Mouse (Mus musculus) midbrain, embryonic 16.5 days (tissue): Measurements from ENCODE around the gene Jak1. TPM values are rescaled to one million over a fixed set of nuclear protein-coding genes. Genes with fewer than 3 reads are reported as not detected.
A peak's percentile ranks its signal among the peaks of the same experiment; 100 is the strongest.
"Not testable (repeated sequence)": the region's sequence is repeated elsewhere in the genome, so short reads cannot be mapped to it uniquely, and the experiment has no call there.

Source experiments
- ATAC-seq: fragments of 200-750 bp; cut with Nextera tagmentation; 2 replicates; pipeline ENCODE4 v1.8.0; 2017; ENCODE audit warnings: moderate TSS enrichment
- H3K27ac ChIP-seq: fragments of 300-500 bp; sonication (generic); 2 replicates; pipeline ENCODE4 v1.5.1; 2014; ENCODE audit warnings: mild to moderate bottlenecking, low read length, mixed read lengths
- H3K27me3 ChIP-seq: fragments of 300-500 bp; sonication (generic); 2 replicates; pipeline ENCODE4 v1.6.1; 2014; ENCODE audit warnings: low read depth, low read length, mixed read lengths; ENCODE audit not compliant: control insufficient read depth, insufficient read depth
- H3K36me3 ChIP-seq: fragments of 300-500 bp; sonication (generic); 2 replicates; pipeline ENCODE4 v1.6.1; 2014; ENCODE audit warnings: mild to moderate bottlenecking, low read length, moderate library complexity, mixed read lengths; ENCODE audit not compliant: control insufficient read depth, insufficient read depth
- H3K4me1 ChIP-seq: fragments of 300-500 bp; sonication (generic); 2 replicates; pipeline ENCODE4 v1.6.1; 2014; ENCODE audit warnings: mild to moderate bottlenecking, low read length, mixed read lengths; ENCODE audit not compliant: control insufficient read depth, insufficient read depth
- H3K4me2 ChIP-seq: fragments of 300-500 bp; sonication (generic); 2 replicates; pipeline ENCODE4 v1.6.1; 2014; ENCODE audit warnings: mild to moderate bottlenecking, low read length, mixed read lengths
- H3K4me3 ChIP-seq: fragments of 300-500 bp; sonication (generic); 2 replicates; pipeline ENCODE4 v1.5.1; 2014; ENCODE audit warnings: low read depth, mild to moderate bottlenecking, low read length, moderate library complexity, mixed read lengths
- H3K9ac ChIP-seq: fragments of 300-500 bp; sonication (generic); 2 replicates; pipeline ENCODE4 v1.6.1; 2014; ENCODE audit warnings: low read depth, low read length, mixed read lengths
- H3K9me3 ChIP-seq: fragments of 300-500 bp; sonication (generic); replicated peaks from 2 replicates; pipeline ENCODE4 v1.6.1; 2014; ENCODE audit warnings: mild to moderate bottlenecking, low read length, mixed read lengths; ENCODE audit not compliant: control insufficient read depth, poor library complexity, severe bottlenecking
- WGBS: fragments of 180-500 bp; shearing (Covaris S2); extraction: QIAGEN DNeasy Blood & Tissue Kit; methylation state at CpG from one replicate; pipeline ENCODE4 v1.1.7; 2014; 5-methylcytosine and 5-hydroxymethylcytosine counted together
- polyA plus RNA-seq: library from polyadenylated mRNA; unstranded; fragments of >200 nt; fragmentation: Nextera tagmentation; extraction: Ambion mirVana; gene quantifications from 2 replicates; pipeline ENCODE4 v1.2.1, GENCODE M21; 2015

Jak1 gene
- polyA plus RNA-seq, 1 experiment from 2014 or later: 85.3 TPM

DNA sequence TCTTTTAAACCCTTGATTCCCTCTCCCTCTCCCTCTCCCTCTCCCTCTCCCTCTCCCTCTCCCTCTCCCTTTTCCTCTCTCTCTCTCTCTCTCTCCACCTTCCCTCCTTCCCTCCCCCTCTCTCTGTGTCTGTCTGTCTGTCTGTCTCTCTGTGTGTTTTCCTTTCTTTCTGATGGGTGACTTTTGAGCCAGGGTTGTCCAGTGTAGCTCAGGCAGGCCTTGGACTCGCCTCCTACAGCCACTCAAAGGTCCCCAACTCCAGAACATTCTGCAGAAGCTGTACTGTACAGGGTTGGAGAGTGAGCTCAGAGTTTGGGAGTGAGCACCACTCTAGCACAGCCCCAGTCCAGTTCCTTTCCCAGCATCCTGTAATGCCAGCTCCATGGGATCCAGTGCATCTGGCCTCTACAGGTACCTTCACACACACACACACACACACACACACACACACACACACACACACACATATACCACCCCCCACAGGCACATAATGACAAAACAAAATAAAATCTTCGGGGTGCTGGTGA lies 20.9 kb upstream of the Jak1 start:
- 72% methylated on average over 2 of the region's 2 CpGs for WGBS
- H3K4me3 ChIP-seq: no peak overlapping the region
- H3K27me3 ChIP-seq: peaks cover 3% of the 10 kb centered on the region
- ATAC-seq: no peak
- no peak overlapping the region for H3K4me2 ChIP-seq
- no peaks in the 10 kb centered on the region for H3K9me3 ChIP-seq
- 0 out of 2 replicates have a peak, but pooled peaks cover 4% of the 10 kb centered on the region for H3K4me1 ChIP-seq
- H3K36me3 ChIP-seq: no peaks in the 10 kb centered on the region
- no peak overlapping the region for H3K9ac ChIP-seq
- no peak overlapping the region for H3K27ac ChIP-seq

- Histone ChIP-seq H3K9me3 (no peaks in the 10 kb centered on the region), H3K9ac (no peak overlapping the region), H3K4me2 (no peak overlapping the region), H3K4me1 (0 out of 2 replicates have a peak, but pooled peaks cover 4% of the 10 kb centered on the region), H3K27me3 (no peaks in the 10 kb centered on the region; the same call in 1 of the 2 replicates), H3K36me3 (no peaks in the 10 kb centered on the region), H3K4me3 (no peak overlapping the region), H3K27ac (no peak overlapping the region)
- ATAC-seq: no peak
- 71% methylated on average over 4 of the region's 4 CpGs for WGBS
Measured at GRCm38 (mm10) chr4:101283938-101284337, 18.9 kb upstream of the Jak1 start.

- Histone ChIP-seq H3K4me1 (no peaks in the 10 kb centered on the region), H3K4me3 (no peak overlapping the region), H3K27me3 (no peaks in the 10 kb centered on the region), H3K9me3 (no peaks in the 10 kb centered on the region), H3K36me3 (no peaks in the 10 kb centered on the region), H3K9ac (no peak overlapping the region), H3K27ac (no peak overlapping the region), H3K4me2 (no peak overlapping the region)
- 84% methylated on average over 1 of the region's 1 CpGs for WGBS
- no peak for ATAC-seq
Measured at GRCm38 (mm10) chr4:101282237-101282636, 17.2 kb upstream of the Jak1 start.

GRCm38 (mm10) chr4:101280119-101280518 lies 15.0 kb upstream of the Jak1 start:
- H3K9me3 ChIP-seq: no peaks in the 10 kb centered on the region
- H3K27me3 ChIP-seq: no peaks in the 10 kb centered on the region
- no peaks in the 10 kb centered on the region for H3K36me3 ChIP-seq
- 81% methylated on average over 2 of the region's 2 CpGs for WGBS
- no peak overlapping the region for H3K9ac ChIP-seq
- no peak overlapping the region for H3K4me3 ChIP-seq
- no peaks in the 10 kb centered on the region for H3K4me1 ChIP-seq
- no peak overlapping the region for H3K4me2 ChIP-seq
- ATAC-seq: no peak
- H3K27ac ChIP-seq: no peak overlapping the region

GRCm38 (mm10) chr4:101276456-101277070 lies 11.5 kb upstream of the Jak1 start:
- Histone ChIP-seq H3K4me1 (no peaks in the 10 kb centered on the region), H3K27ac (no peak overlapping the region), H3K4me2 (no peak overlapping the region), H3K36me3 (no peaks in the 10 kb centered on the region), H3K9ac (no peak overlapping the region), H3K27me3 (no peaks in the 10 kb centered on the region), H3K4me3 (no peak overlapping the region), H3K9me3 (no peaks in the 10 kb centered on the region)
- ATAC-seq: no peak
- WGBS: 82% methylated on average over 6 of the region's 6 CpGs

GRCm38 (mm10) chr4:101275881-101276280 lies 10.8 kb upstream of the Jak1 start:
- Histone ChIP-seq H3K4me3 (no peak overlapping the region), H3K27ac (no peak overlapping the region), H3K4me2 (no peak overlapping the region), H3K9me3 (no peaks in the 10 kb centered on the region), H3K9ac (no peak overlapping the region), H3K36me3 (no peaks in the 10 kb centered on the region), H3K4me1 (no peaks in the 10 kb centered on the region), H3K27me3 (no peaks in the 10 kb centered on the region)
- no peak for ATAC-seq
- WGBS: 94% methylated on average over 3 of the region's 3 CpGs

GRCm38 (mm10) chr4:101270734-101271133 lies 5.7 kb upstream of the Jak1 start:
- H3K36me3 ChIP-seq: no peaks in the 10 kb centered on the region
- no peak overlapping the region for H3K4me2 ChIP-seq
- ATAC-seq: no peak
- no peaks in the 10 kb centered on the region for H3K9me3 ChIP-seq
- no peak overlapping the region for H3K4me3 ChIP-seq
- WGBS: 91% methylated on average over 3 of the region's 3 CpGs
- no peak overlapping the region for H3K9ac ChIP-seq
- H3K27ac ChIP-seq: no peak overlapping the region
- no peaks in the 10 kb centered on the region for H3K27me3 ChIP-seq
- no peaks in the 10 kb centered on the region for H3K4me1 ChIP-seq

DNA sequence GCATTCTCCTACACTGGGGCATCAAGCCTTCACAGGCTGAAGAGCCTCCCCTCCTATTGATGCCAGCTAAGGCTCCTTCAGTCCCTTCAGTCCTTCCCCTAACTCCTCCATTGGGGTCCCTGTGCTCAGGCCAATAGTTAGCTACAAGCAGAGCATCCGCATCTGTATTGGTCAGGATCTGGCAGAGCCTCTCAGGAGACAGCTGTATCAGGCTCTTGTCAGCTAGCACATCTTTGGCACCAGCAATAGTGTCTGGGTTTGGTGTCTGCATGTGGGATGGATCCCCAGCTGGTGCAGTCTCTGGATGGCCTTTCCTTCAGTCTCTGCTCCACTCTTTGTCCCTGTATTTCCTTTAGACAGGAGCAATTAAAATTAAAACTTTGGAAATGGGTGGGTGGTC lies 3.4 kb upstream of the Jak1 start:
- H3K36me3 ChIP-seq, H3K27ac ChIP-seq, H3K27me3 ChIP-seq, H3K4me3 ChIP-seq, ATAC-seq, H3K9me3 ChIP-seq, H3K9ac ChIP-seq, H3K4me1 ChIP-seq, H3K4me2 ChIP-seq: not testable (repeated sequence)
- 82% methylated on average over 1 of the region's 1 CpGs for WGBS

DNA sequence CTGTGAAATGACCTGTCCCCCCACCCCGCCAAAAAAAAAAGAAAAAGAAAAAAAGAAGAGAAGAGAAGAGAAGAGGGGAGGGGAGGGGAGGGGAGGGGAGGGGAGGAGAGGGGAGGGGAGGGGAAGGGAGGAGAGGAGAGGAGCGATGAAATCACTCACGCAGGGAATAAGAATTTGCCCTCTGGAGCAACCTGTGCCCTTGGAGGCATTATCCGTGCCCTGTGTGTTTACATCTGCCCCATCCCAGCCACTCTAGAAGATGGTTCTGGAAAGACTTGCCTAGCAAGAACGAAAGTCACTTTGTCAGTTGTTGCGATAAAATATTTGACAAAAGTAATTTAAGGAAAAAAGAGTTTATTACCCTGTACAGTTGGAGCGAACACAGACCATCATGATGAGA lies 441 bp upstream of the Jak1 start:
- H3K9ac ChIP-seq: no peak overlapping the region
- no peak overlapping the region for H3K27ac ChIP-seq
- no peaks in the 10 kb centered on the region for H3K27me3 ChIP-seq
- H3K9me3 ChIP-seq: no peaks in the 10 kb centered on the region
- H3K4me1 ChIP-seq: peaks cover 7% of the 10 kb centered on the region; the same call in 1 of the 2 replicates
- WGBS: 29% methylated on average over 7 of the region's 7 CpGs
- H3K4me2 ChIP-seq: peak overlapping the region; percentile 88
- no peak for ATAC-seq
- peak overlapping the region; percentile 99 for H3K4me3 ChIP-seq
- H3K36me3 ChIP-seq: no peaks in the 10 kb centered on the region
